Mouse (Mus musculus): ENCODE data around the gene Cnbp.

The Cnbp gene

GRCm38 (mm10) chr6:87850900-87851614 lies at the start of gene Cnbp:
Gene Cnbp (minus strand): TSS chr6:87851106.
- DNase-seq: peak; percentile 93

- no peak for DNase-seq
Observed at GRCm38 (mm10) chr6:87898028-87898427, 47.1 kb upstream of the Cnbp start.

- no peak for DNase-seq
Observed at GRCm38 (mm10) chr6:87893931-87894330, 43.0 kb upstream of the Cnbp start.

- peak; percentile 99 for DNase-seq
Observed at GRCm38 (mm10) chr6:87887594-87888233, 36.8 kb upstream of the Cnbp start, which contains the start of gene Copg1. Gene Copg1 (plus strand): TSS chr6:87887814.

GRCm38 (mm10) chr6:87886721-87887120 lies 35.8 kb upstream of the Cnbp start:
- DNase-seq: no peak

- no peak for DNase-seq
Observed at GRCm38 (mm10) chr6:87882816-87883215, 31.9 kb upstream of the Cnbp start.

- DNase-seq: no peak
Observed at GRCm38 (mm10) chr6:87882221-87882620, 31.3 kb upstream of the Cnbp start.

GRCm38 (mm10) chr6:87879628-87880027 lies 28.7 kb upstream of the Cnbp start:
- no peak for DNase-seq

GRCm38 (mm10) chr6:87879010-87879409 lies 28.1 kb upstream of the Cnbp start:
- DNase-seq: no peak

GRCm38 (mm10) chr6:87876068-87876643 lies 25.2 kb upstream of the Cnbp start:
- no peak for DNase-seq

- DNase-seq: no peak
Observed at GRCm38 (mm10) chr6:87875562-87875961, 24.7 kb upstream of the Cnbp start.

- no peak for DNase-seq
Observed at GRCm38 (mm10) chr6:87875083-87875482, 24.2 kb upstream of the Cnbp start.

GRCm38 (mm10) chr6:87873963-87874362 lies 23.1 kb upstream of the Cnbp start:
- DNase-seq: no peak

GRCm38 (mm10) chr6:87873104-87873503 lies 22.2 kb upstream of the Cnbp start:
- no peak for DNase-seq

- no peak for DNase-seq
Observed at GRCm38 (mm10) chr6:87871240-87871639, 20.3 kb upstream of the Cnbp start.

GRCm38 (mm10) chr6:87870440-87870839 lies 19.5 kb upstream of the Cnbp start:
- DNase-seq: no peak

- DNase-seq: peak in 1 of 2 experiments; percentile 14
Observed at GRCm38 (mm10) chr6:87868871-87869506, 18.1 kb upstream of the Cnbp start.

GRCm38 (mm10) chr6:87867256-87867655 lies 16.4 kb upstream of the Cnbp start:
- no peak for DNase-seq

GRCm38 (mm10) chr6:87866211-87866610 lies 15.3 kb upstream of the Cnbp start:
- no peak for DNase-seq

GRCm38 (mm10) chr6:87857071-87857470 lies 6.2 kb upstream of the Cnbp start:
- no peak for DNase-seq

- no peak for DNase-seq
Observed at GRCm38 (mm10) chr6:87853446-87853845, 2.5 kb upstream of the Cnbp start.

- DNase-seq: no peak
Observed at GRCm38 (mm10) chr6:87851871-87852270, 965 bp upstream of the Cnbp start.

- no peak for DNase-seq
Observed at GRCm38 (mm10) chr6:87850155-87850899, 579 bp downstream of the Cnbp start.
